Mouse (Mus musculus) liver, adult 2 months (tissue): ENCODE results near the gene Prdm10.

Source experiments
- CTCF ChIP-seq: fragments of 200-500 bp; IDR thresholded peaks from 2 replicates; pipeline ENCODE4 v1.5.1; 2011; ENCODE audit warnings: low read depth, low read length, control low read depth
- POLR2A ChIP-seq: fragments of 200-500 bp; IDR thresholded peaks from 2 replicates; pipeline ENCODE4 v1.6.1; 2011; ENCODE audit warnings: low read length, control low read depth; ENCODE audit not compliant: insufficient read depth; ENCODE audit errors: extremely low read depth

DNA sequence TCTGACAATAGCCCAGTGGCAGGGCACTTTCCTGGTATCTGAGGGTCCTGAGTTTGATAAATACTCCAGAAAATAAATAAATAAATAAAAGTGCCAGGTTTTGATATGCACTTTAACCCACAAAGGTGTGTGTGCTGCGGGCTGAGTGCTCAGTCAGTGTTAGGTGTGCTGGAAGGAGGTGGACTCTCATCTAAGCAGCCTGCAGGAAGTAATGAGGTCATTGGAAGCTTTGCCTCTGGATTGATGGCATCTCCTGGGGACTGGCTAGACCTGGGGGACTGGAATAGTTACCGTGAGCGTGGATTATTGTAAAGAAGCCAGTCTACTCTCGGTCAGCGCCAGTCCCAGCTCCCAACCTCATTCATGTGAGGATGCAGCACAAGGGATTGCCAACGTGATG is 33.9 kb upstream of the Prdm10 start:
- TF ChIP-seq POLR2A (no peak), CTCF (no peak)
